Mouse (Mus musculus): Measurements from ENCODE around the gene Plxna1. TPM values are rescaled to one million over a fixed set of nuclear protein-coding genes. Genes with fewer than 3 reads are reported as not detected.

Gene Plxna1
- polyA plus RNA-seq, 1 experiment from 2014 or later: 76.4 TPM

DNA sequence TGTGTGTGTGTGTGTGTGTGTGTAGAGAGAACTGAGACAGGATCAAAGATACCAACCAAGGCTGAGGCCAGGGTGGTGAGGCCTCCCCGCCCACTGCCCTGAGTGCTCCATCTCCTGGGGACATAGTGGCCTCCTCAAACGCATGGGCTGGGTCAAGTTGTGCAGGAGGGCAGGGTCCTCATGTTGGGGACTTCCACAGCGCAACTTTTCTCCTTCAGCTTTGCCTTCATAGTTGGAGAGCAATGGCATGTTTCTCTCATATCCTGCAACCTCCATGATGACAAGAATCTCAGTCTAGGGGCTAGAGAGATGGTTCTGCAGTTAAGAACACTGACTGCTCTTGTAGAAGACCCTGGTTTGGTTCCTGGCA, 76.1 kb downstream of the Plxna1 start:
- Histone ChIP-seq H3K9me3 (ENCODE audit: control insufficient read depth, low read length) (0 out of 2 replicates have a peak, but pooled peaks cover 3% of the 10 kb centered on the region), H3K4me3 (replicated peaks; ENCODE audit: low read depth, low read length) (no peak overlapping the region), H3K36me3 (ENCODE audit: control insufficient read depth, insufficient read depth, low read length) (no peaks in the 10 kb centered on the region), H3K27ac (replicated peaks; ENCODE audit: low read depth, low read length) (peak overlapping the region; percentile 37; the same call in 1 of the 2 replicates), H3K4me1 (ENCODE audit: control insufficient read depth, insufficient read depth, low read length) (peaks cover 32% of the 10 kb centered on the region), H3K27me3 (ENCODE audit: control insufficient read depth, insufficient read depth, low read length) (no peaks in the 10 kb centered on the region), H3K9ac (replicated peaks; ENCODE audit: low read length) (no peak overlapping the region), H3K4me2 (ENCODE audit: low read length) (no peak overlapping the region)
- WGBS: 79% methylated on average over 3 of the region's 3 CpGs
- ATAC-seq (ENCODE audit: low FRiP score, low TSS enrichment): no peak
- no peak for DNase-seq

DNA sequence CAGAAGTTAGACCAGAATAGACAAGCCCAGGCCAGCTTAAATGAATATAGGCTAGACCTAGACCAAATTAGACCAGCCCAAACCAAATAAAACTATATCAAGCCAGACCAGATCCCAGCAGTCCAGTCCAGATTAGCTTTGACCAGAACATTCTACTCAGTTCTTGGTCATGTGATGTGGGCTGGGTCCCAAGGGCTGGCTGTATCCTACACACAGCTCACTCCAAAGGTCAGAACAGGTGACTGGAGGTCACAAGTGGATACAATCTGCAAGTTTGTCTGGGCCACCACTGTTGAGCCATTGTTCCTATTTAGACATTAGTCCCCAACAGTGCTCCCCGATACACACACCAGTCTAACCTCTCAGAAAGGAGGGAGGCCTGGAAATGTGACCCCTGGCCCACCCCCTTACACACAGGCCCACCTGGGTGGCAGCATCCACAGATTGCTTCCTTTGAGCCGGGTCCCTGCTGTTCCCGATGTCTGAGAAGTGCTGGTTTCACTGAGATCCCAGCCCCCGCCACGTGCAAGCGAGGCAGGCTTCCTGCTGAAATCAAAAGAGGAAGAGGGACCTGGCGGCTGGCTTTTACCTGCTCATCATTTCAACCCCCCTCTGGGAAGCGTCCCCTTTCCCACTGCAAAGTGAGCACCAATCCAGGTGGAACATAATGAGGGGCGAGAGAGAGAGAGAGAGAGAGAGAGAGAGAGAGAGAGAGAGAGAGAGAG, 76.7 kb downstream of the Plxna1 start:
- ATAC-seq (ENCODE audit: low FRiP score, low TSS enrichment): no peak
- 55% methylated on average over 9 of the region's 9 CpGs for WGBS
- DNase-seq: peak; percentile 42

DNA sequence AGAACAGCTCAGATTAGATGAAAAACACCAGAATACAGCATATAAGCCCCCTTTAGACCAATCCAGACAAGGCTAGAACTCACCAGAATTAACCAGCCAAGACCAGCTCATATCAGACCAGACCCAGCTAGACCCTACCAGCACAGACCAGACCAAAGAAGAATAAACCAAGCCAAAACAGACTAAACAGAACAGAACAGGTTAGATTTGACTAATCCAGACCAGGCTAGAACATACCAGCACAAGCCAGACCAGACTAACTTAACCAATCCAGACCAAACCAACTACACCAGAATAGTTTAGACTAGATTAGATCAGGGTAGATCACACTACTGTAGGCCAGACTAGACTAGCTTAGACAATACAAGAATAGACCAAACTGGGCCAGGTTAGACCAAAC, 77.3 kb downstream of the Plxna1 start:
- no peak overlapping the region for H3K27ac ChIP-seq (replicated peaks; ENCODE audit: low read depth, low read length)
- no peak overlapping the region for H3K9ac ChIP-seq (replicated peaks; ENCODE audit: low read length)
- no peaks in the 10 kb centered on the region for H3K36me3 ChIP-seq (ENCODE audit: control insufficient read depth, insufficient read depth, low read length)
- ATAC-seq (ENCODE audit: low FRiP score, low TSS enrichment): no peak
- H3K4me3 ChIP-seq (replicated peaks; ENCODE audit: low read depth, low read length): no peak overlapping the region
- peaks cover 30% of the 10 kb centered on the region for H3K4me1 ChIP-seq (ENCODE audit: control insufficient read depth, insufficient read depth, low read length)
- H3K4me2 ChIP-seq (ENCODE audit: low read length): no peak overlapping the region
- 0 out of 2 replicates have a peak, but pooled peaks cover 3% of the 10 kb centered on the region for H3K9me3 ChIP-seq (ENCODE audit: control insufficient read depth, low read length)
- DNase-seq: no peak
- no peaks in the 10 kb centered on the region for H3K27me3 ChIP-seq (ENCODE audit: control insufficient read depth, insufficient read depth, low read length)

More for the DNA sequence above, 76.7 kb downstream of the Plxna1 start:
- H3K36me3 ChIP-seq (ENCODE audit: control insufficient read depth, insufficient read depth, low read length): no peaks in the 10 kb centered on the region
- no peak overlapping the region for H3K9ac ChIP-seq (replicated peaks; ENCODE audit: low read length)
- H3K4me1 ChIP-seq (ENCODE audit: control insufficient read depth, insufficient read depth, low read length): peaks cover 30% of the 10 kb centered on the region
- H3K27me3 ChIP-seq (ENCODE audit: control insufficient read depth, insufficient read depth, low read length): no peaks in the 10 kb centered on the region
- 0 out of 2 replicates have a peak, but pooled peaks cover 3% of the 10 kb centered on the region for H3K9me3 ChIP-seq (ENCODE audit: control insufficient read depth, low read length)
- H3K27ac ChIP-seq (replicated peaks; ENCODE audit: low read depth, low read length): peak overlapping the region; percentile 37; the same call in 1 of the 2 replicates
- H3K4me3 ChIP-seq (replicated peaks; ENCODE audit: low read depth, low read length): no peak overlapping the region
- no peak overlapping the region for H3K4me2 ChIP-seq (ENCODE audit: low read length)

DNA sequence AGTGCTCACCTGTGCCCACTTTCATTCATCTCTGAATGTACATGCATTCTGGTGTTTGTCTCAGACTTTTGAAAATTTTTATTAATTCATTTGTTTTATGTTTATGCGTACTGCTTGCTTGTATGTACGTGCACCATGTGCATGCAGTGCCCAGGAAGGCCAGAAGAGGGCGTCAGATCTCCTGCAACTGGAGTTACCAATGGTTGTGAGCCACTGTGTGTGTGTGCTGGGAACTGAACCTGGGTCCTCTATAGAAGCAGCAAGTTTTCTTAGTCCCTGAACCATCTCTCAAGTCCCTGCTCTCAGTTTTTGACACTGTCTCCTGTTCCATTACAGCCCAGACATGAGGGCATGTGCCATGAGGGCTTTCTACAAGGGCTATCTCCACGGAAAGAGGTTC, 79.3 kb downstream of the Plxna1 start:
- 95% methylated on average over 4 of the region's 4 CpGs for WGBS

DNA sequence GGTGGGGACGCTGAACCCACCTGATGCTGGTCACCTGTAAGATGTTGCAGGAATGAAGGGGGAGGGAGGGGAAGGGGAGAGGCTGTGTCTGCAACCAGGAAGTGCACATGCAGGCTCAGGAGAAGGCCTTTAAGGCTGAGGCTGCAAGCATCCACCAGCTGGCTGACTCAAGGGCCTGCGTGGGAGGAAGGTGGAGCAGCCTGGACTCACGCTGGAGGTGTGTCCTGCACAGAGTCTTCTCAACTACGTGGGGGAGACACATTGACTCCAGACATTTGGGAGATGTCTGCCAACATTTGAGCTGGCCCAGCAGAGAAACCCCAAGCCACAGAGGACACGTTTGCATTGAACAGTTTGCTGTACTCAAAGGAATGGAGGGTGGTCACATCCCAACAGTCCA, 79.8 kb downstream of the Plxna1 start:
- Histone ChIP-seq H3K27ac (replicated peaks; ENCODE audit: low read depth, low read length) (no peak overlapping the region), H3K36me3 (ENCODE audit: control insufficient read depth, insufficient read depth, low read length) (no peaks in the 10 kb centered on the region), H3K9ac (replicated peaks; ENCODE audit: low read length) (no peak overlapping the region), H3K4me2 (ENCODE audit: low read length) (no peak overlapping the region), H3K9me3 (ENCODE audit: control insufficient read depth, low read length) (0 out of 2 replicates have a peak, but pooled peaks cover 3% of the 10 kb centered on the region), H3K4me1 (ENCODE audit: control insufficient read depth, insufficient read depth, low read length) (peaks cover 22% of the 10 kb centered on the region), H3K4me3 (replicated peaks; ENCODE audit: low read depth, low read length) (no peak overlapping the region), H3K27me3 (ENCODE audit: control insufficient read depth, insufficient read depth, low read length) (no peaks in the 10 kb centered on the region)
- WGBS: 72% methylated on average over 5 of the region's 5 CpGs
- ATAC-seq (ENCODE audit: low FRiP score, low TSS enrichment): no peak
- no peak for DNase-seq

More for the DNA sequence above, 79.3 kb downstream of the Plxna1 start:
- ATAC-seq (ENCODE audit: low FRiP score, low TSS enrichment) (no peak), DNase-seq (no peak)
- H3K4me1 ChIP-seq (ENCODE audit: control insufficient read depth, insufficient read depth, low read length): peaks cover 24% of the 10 kb centered on the region
- no peaks in the 10 kb centered on the region for H3K36me3 ChIP-seq (ENCODE audit: control insufficient read depth, insufficient read depth, low read length)
- H3K4me3 ChIP-seq (replicated peaks; ENCODE audit: low read depth, low read length): no peak overlapping the region
- 0 out of 2 replicates have a peak, but pooled peaks cover 3% of the 10 kb centered on the region for H3K9me3 ChIP-seq (ENCODE audit: control insufficient read depth, low read length)
- H3K9ac ChIP-seq (replicated peaks; ENCODE audit: low read length): no peak overlapping the region
- no peak overlapping the region for H3K27ac ChIP-seq (replicated peaks; ENCODE audit: low read depth, low read length)
- no peak overlapping the region for H3K4me2 ChIP-seq (ENCODE audit: low read length)
- no peaks in the 10 kb centered on the region for H3K27me3 ChIP-seq (ENCODE audit: control insufficient read depth, insufficient read depth, low read length)

DNA sequence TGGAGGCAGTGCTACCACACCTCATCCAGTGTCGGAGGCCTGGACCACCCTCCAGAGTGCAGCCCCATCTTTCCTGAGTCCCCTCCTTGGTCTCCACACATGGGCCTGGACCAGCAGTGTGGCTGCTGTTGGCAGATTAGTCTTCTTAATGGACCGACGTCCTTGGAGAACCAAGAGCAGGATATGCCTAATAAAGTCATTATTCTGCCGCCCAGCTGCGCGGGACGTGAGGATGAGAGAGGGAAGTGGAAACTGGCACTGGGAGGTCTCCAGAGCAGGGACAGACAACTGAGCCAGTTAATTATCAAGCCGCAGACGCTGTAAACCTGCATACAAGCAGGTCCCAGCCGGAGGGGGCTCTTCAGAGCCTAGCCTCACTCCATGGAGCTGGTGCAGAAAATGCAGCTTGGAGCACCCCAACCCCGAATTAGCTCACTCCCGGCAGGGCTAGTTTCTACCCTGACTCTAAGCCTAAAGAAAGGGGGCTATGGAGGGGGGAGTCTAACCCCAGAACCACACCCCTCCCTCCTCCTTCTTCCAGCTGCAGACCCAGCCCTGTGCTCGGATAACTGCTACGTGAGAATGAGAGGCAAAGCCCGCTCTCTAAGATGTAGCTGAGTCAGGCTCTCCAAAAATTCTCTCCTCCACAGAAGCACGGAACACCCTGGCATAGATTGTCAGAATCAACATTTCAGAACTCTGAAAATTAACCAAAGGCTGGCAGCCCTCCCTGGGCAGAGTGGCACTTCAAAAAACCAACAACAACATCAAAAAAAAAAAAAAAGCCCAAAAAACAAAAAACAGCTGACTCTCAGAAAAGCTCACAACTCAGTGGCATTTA, 80.7 kb downstream of the Plxna1 start:
- 0 out of 2 replicates have a peak, but pooled peaks cover 3% of the 10 kb centered on the region for H3K9me3 ChIP-seq (ENCODE audit: control insufficient read depth, low read length)
- no peaks in the 10 kb centered on the region for H3K27me3 ChIP-seq (ENCODE audit: control insufficient read depth, insufficient read depth, low read length)
- peak overlapping the region; percentile 29 for H3K4me2 ChIP-seq (ENCODE audit: low read length)
- no peak overlapping the region for H3K4me3 ChIP-seq (replicated peaks; ENCODE audit: low read depth, low read length)
- 0 out of 2 replicates have a peak overlapping the region, but pooled peaks have one; percentile 20 for H3K9ac ChIP-seq (replicated peaks; ENCODE audit: low read length)
- WGBS: 15% methylated on average over 16 of the region's 16 CpGs
- ATAC-seq (ENCODE audit: low FRiP score, low TSS enrichment): peak; percentile 66; the same call in 1 of the 2 replicates
- H3K4me1 ChIP-seq (ENCODE audit: control insufficient read depth, insufficient read depth, low read length): peaks cover 17% of the 10 kb centered on the region
- DNase-seq: peak; percentile 74
- no peaks in the 10 kb centered on the region for H3K36me3 ChIP-seq (ENCODE audit: control insufficient read depth, insufficient read depth, low read length)
- peak overlapping the region; percentile 45; the same call in 1 of the 2 replicates for H3K27ac ChIP-seq (replicated peaks; ENCODE audit: low read depth, low read length)

DNA sequence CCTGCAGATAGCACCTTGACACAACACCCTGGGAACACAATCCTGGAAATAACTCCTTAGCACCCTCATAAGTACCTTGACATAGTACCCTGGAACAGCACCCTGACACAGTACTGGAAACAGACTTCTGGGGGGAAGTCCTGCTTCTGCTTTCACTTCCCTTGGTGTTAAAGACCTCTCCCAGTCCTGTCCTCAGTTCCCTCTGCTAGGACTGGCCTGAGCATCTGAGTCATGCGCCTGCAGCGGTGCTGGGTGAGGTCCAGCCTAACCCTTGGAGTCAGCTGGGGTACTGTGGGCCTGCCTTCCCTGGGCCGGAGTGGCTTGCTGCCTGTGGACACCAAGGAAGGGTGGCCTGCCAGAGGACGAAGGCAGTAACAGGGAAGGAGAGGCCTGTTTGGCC, 81.9 kb downstream of the Plxna1 start:
- no peaks in the 10 kb centered on the region for H3K36me3 ChIP-seq (ENCODE audit: control insufficient read depth, insufficient read depth, low read length)
- peaks cover 9% of the 10 kb centered on the region for H3K4me1 ChIP-seq (ENCODE audit: control insufficient read depth, insufficient read depth, low read length)
- DNase-seq: no peak
- no peak overlapping the region for H3K9ac ChIP-seq (replicated peaks; ENCODE audit: low read length)
- H3K27me3 ChIP-seq (ENCODE audit: control insufficient read depth, insufficient read depth, low read length): no peaks in the 10 kb centered on the region
- H3K27ac ChIP-seq (replicated peaks; ENCODE audit: low read depth, low read length): no peak overlapping the region
- 0 out of 2 replicates have a peak, but pooled peaks cover 3% of the 10 kb centered on the region for H3K9me3 ChIP-seq (ENCODE audit: control insufficient read depth, low read length)
- WGBS: 87% methylated on average over 4 of the region's 4 CpGs
- no peak overlapping the region for H3K4me3 ChIP-seq (replicated peaks; ENCODE audit: low read depth, low read length)
- no peak overlapping the region for H3K4me2 ChIP-seq (ENCODE audit: low read length)
- ATAC-seq (ENCODE audit: low FRiP score, low TSS enrichment): no peak

DNA sequence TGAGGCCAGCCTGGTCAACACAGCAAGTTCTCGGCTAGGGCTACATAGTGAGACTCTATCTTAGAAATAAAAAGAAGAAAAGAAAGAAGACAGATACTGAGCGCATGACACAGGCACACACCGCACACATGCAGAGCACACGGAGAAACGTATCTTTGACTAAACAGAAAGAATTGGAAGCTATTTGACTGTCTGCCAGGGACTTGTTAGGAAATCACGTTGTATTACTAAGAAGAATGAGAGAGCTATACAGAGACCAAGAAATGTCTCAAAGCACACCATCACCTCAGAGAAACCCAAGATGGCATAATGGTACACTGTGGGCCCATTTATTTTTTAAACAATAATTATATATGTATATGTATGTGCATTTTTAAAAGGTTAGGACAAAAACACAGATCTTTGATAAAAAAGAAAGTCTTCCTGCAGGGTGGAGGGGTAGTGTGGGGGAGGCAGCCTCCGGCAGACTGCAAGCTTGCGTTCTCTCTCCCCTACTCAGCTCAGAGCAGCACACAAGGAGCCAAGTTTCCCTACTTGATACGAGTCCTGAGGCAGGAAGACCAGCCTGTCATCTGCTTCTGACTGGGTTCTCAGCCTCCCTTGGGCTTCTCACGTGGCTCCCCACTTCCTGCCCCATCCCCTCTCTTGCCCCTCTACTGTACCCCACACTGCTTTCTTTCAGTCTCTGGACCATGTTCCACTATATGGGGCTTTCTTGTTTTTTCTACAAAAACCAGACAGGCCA, 90.5 kb downstream of the Plxna1 start:
- Histone ChIP-seq H3K9ac (replicated peaks; ENCODE audit: low read length) (no peak overlapping the region), H3K4me3 (replicated peaks; ENCODE audit: low read depth, low read length) (no peak overlapping the region), H3K27ac (replicated peaks; ENCODE audit: low read depth, low read length) (no peak overlapping the region), H3K4me1 (ENCODE audit: control insufficient read depth, insufficient read depth, low read length) (0 out of 2 replicates have a peak, but pooled peaks cover 1% of the 10 kb centered on the region), H3K9me3 (ENCODE audit: control insufficient read depth, low read length) (no peaks in the 10 kb centered on the region), H3K27me3 (ENCODE audit: control insufficient read depth, insufficient read depth, low read length) (no peaks in the 10 kb centered on the region), H3K4me2 (ENCODE audit: low read length) (no peak overlapping the region), H3K36me3 (ENCODE audit: control insufficient read depth, insufficient read depth, low read length) (no peaks in the 10 kb centered on the region)
- WGBS: 74% methylated on average over 10 of the region's 10 CpGs
- no peak for DNase-seq
- ATAC-seq (ENCODE audit: low FRiP score, low TSS enrichment): no peak

Measured in midbrain, embryonic 14.5 days (tissue).